Mouse (Mus musculus): ENCODE measurements around the gene Fezf2.
A peak's percentile ranks its signal among the peaks of the same experiment; 100 is the strongest.

DNA sequence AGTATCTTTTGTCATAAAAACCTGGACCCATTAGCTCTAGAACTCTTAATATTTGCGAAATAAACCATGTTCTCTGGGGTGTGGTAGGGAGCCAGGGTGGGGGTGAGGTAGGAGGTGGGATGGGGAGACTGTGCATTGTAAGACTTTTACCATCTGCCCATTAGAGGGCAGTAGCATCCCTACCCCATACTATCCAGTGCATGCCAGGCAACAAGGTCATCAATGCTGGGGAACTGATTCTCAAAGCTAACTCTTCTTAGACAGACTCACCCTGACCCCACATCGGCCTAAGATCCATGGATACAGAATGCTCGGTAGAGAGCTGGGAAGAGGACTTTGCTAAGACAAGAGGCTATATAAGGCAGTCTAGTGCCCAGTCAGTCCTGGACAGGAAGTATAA is 49.6 kb upstream of the Fezf2 start:
- TF ChIP-seq CTCF (IDR thresholded peaks at IDR 0.05; ENCODE audit: borderline replicate concordance, insufficient read depth, low read depth, low read length): peak; percentile 34; the same call in 1 of the 2 replicates
- no peak for TF ChIP-seq POLR2A (IDR thresholded peaks at IDR 0.05; ENCODE audit: borderline replicate concordance, insufficient read depth, low read length)

All from cerebellum, adult 2 months (tissue).